Mouse (Mus musculus): ENCODE results near the gene Gm14401. TPM values are rescaled to one million over a fixed set of nuclear protein-coding genes. Genes with fewer than 3 reads are reported as not detected.
"Not testable (repeated sequence)": the region's sequence is repeated elsewhere in the genome, so short reads cannot be mapped to it uniquely, and the experiment has no call there.

Gm14401 gene
- 1.1 TPM in 1 of 2 replicates, not detected in the other for polyA plus RNA-seq (2012; rRNA removed)

GRCm38 (mm10) chr2:177073432-177074423 lies at the start of gene Gm14401:
Gene Gm14401 (plus strand): TSS chr2:177074320.
- not testable (repeated sequence) for DNase-seq (ENCODE audit: low read depth)

DNA sequence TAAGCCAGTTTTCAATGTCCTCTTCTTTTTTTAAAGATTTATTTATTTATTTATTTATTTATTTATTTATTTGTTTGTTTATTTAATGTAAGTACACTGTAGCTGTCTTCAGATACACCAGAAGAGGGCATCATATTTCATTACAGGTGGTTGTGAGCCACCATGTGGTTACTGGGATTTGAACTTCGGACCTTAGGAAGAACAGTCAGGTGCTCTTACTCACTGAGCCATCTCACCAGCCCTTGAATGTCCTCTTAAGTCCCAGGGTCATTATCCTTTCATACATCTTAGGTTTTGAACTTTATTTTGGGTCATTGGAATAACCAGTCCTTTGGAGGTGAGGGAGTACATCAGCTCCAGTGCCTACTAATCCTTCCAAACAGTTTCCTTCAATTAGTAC lies 1.3 kb upstream of the Gm14401 start:
- not testable (repeated sequence) for DNase-seq (ENCODE audit: low read depth)

DNA sequence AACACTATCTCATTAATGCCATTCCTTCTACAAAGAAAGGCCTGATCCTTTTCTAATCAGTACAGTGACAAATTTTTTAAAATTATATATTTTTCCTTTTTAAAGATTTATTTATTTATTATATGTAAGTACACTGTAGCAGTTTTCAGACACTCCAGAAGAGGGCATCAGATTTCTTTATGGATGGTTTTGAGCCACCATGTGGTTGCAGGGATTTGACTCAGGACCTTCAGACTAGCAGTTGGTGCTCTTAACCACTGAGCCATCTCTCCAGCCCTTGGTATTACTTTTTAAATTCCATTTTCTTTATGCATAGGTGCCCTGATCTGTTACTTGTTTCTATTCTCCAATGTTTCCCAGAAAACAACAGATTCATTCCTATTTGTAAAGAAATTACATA lies 895 bp downstream of the Gm14401 start:
- DNase-seq (ENCODE audit: low read depth): not testable (repeated sequence)

DNA sequence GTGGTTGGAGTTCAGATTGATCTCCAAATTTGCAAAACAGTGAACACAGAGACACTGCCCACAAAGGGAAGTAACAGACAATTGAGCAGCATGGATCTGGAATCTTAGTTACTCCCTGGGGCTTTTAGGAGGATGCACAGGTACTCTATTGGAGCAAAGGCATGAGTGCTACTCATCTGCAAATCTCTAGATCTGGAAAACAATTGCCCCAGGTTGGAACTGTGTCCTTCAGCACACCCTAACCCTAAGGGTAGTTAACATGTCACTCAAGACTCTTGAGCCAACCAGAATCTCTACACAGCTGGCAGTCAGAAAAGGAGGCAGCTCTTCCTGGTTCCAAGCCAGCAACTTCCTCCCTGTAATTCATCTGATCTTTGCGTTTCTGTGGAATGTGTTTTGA lies 5.7 kb downstream of the Gm14401 start:
- not testable (repeated sequence) for DNase-seq (ENCODE audit: low read depth)

DNA sequence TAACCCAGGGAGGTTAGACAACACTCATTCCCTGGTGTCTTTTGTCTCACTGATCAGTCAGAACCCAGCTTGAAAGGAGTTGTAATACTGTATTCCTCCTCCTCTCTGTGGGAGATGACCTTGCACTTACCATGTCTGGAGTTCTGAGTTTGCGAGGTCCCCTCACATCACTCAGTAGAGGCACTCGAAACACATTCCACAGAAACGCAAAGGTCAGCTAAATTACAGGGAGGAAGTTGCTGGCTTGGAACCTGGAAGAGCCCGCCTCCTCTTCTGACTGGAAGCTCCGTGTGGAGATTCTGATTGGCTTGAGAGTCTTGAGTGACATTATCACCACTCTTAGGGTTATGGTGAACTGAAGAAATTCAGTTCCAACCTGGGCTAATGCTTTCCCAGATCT lies 35.0 kb downstream of the Gm14401 start:
- DNase-seq (ENCODE audit: low read depth): not testable (repeated sequence)

DNA sequence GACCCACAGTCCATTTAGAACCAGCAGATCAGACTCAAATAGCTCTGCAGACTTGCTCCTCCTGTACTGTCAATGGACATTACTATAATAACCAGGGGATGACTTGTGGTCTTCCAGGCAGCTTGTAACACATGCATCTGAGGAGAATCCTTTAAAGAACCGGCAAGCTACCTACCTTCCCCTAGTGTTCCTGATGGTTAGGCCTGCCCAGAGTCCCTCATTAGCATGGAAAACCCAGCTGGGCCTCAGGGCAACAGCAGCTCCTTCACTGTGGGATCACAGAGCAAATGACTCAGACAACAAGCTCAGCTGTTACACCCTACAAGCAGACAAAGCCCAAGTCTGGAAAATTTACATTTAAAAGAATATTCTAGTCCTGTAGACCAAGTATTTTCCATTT lies 55.0 kb downstream of the Gm14401 start:
- DNase-seq (ENCODE audit: low read depth): not testable (repeated sequence)

Other genes with a start within 250 kb of the Gm14401 start
- not detected in 2 replicates for gene Gm14408, start 243.2 kb upstream of the Gm14401 start, polyA plus RNA-seq (2012; rRNA removed)
- 2.6 and 2.8 TPM in 2 replicates for gene Gm14296, start 146.5 kb upstream of the Gm14401 start, polyA plus RNA-seq (2012; rRNA removed)
- 2.6 and 3.8 TPM in 2 replicates for gene Gm14419, start 73.4 kb upstream of the Gm14401 start, polyA plus RNA-seq (2012; rRNA removed)
- 7.3 and 10.4 TPM in 2 replicates for gene Gm14410, start 132.1 kb downstream of the Gm14401 start, polyA plus RNA-seq (2012; rRNA removed)
- gene Gm14409, start 192.7 kb downstream of the Gm14401 start, polyA plus RNA-seq (2012; rRNA removed): not detected in 2 replicates
- 0.14 and 0.20 TPM in 2 replicates for gene Gm14412, start 250.0 kb downstream of the Gm14401 start, polyA plus RNA-seq (2012; rRNA removed)